Mouse (Mus musculus) heart, adult 2 months (tissue): Measurements from ENCODE around the gene Oas1f.

Experiments
- CTCF ChIP-seq: fragments of 200-600 bp; IDR thresholded peaks from 2 replicates; pipeline ENCODE4 v1.8.1; 2022; ENCODE audit warnings: antibody characterized with exemption, mild to moderate bottlenecking, moderate library complexity
- EP300 ChIP-seq: fragments of 200-500 bp; IDR thresholded peaks from 2 replicates; pipeline ENCODE4 v1.6.1; 2011; ENCODE audit warnings: low read depth, low read length, control low read depth; ENCODE audit not compliant: insufficient read depth
- POLR2A ChIP-seq: fragments of 200-500 bp; IDR thresholded peaks from 2 replicates; pipeline ENCODE4 v1.6.1; 2011; ENCODE audit warnings: mild to moderate bottlenecking, low read depth, low read length, control low read depth; ENCODE audit not compliant: insufficient read depth

DNA sequence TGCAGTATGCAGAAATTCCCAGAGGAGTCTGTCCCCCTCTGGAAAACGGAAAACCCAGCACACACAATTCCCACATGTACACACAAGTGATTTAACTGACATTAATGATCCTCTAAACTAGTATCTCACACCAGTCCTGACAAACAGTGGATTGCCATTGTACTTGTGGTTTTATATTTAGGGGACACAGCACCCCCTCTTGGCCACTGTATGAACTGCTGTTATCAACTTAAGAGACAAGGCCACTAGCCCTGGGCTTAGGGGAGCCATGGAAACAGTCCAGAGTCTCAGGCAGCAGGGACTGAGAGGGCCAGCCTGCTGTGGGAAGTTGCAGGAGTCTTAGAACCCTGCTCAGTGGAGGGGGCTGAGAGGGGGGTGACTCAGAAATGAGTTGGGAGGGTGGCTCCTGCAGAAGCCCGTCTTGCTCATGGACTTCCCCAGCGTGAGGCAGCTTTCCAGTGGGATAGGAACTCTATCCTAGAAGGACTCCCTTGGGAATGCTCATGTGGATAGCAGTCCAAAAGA lies 18.2 kb downstream of the Oas1f start:
- TF ChIP-seq CTCF (peak; percentile 52), POLR2A (no peak), EP300 (no peak)
